Mouse (Mus musculus): ENCODE measurements around the gene Prtn3.

Gene Prtn3

DNA sequence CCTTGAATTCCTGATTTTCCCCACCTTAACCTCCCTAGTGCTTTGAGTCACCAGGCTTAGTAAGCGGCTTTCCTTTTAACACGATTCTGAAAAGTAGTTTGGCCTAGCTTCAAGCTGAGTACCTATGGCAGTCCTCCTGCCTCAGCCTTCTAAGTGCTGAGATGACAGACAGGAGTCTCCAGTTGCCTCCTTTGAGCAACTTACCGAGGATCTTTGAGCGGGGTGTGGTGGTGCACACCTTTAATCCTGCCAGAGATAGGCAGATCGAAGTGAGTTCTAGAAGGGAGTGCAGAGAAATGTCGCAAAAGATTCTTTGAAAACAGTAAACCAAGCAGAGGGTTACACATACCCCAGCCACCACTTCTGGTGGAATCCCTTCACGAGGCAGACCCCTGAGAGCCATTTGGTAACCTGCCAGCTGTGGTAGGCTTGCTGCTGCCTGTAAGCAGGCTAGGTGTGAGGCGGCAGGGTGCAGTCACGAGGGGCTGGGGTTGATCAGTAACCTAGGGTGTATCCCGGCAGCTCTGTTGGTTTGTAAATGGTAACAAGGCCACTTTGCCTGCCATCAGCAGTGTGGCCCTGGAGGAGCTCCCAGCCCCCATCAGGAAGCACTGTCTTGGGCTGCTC lies 18.6 kb upstream of the Prtn3 start:
- DNase-seq (ENCODE audit: low spot score) = peak; percentile 64

- no peak for DNase-seq (ENCODE audit: low spot score)
Observed at GRCm38 (mm10) chr10:79856280-79856679, 18.0 kb upstream of the Prtn3 start.

DNA sequence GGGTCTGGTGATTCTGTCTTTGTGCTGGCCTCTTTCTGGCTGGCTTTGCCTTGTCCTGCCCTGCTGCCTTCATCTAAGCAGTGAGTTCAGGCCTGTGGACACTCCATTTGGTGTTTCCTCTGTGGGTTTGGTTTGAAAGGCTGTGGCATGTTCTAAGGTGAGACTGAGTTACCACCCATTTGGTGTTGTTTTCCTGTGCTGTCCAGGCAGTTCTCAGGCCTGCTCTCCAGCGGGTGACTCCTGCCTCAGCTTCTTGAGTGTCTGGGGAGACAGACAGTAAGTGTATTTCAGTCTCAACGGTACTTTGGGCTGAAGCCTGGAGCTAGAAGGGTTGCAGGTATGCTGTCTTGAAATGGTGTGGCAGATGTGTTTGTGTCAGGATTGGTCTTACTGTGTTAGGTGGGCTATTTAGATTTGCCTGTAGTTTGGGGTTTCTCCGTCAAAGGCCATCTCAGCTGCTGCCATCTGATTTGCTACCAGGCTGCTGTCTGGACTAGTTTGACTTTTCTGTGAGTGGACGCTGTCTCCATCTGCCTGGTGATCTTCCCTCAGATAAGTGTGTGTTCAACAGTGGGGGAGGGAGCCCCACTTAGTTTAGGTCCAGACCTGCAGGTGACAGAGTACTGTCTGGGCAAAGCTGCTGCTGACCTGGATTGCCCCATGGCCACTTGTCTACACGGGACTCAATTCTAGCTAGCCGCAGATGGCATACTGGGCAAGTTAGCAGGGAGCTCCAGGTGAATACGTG lies 17.4 kb upstream of the Prtn3 start:
- peak; percentile 54 for DNase-seq (ENCODE audit: low spot score)

DNA sequence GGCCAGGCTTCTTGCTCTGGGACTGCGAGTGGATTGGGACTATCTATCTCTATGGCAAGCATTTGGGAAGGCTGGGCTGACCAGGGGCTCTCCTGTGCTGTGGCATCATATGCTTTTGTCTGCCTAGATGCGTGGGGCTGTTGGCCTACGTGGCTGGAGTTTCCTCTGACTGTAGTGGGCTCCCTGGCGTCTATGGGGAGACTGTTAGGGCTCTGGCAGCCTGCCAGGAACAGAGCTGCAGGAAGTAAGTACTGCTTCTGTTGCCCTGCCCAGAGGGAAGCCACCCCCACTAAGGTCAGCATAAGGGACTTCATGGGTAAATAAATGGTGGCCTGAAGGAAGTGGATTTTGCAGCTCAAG lies 16.8 kb upstream of the Prtn3 start:
- peak; percentile 70 for DNase-seq (ENCODE audit: low spot score)

DNA sequence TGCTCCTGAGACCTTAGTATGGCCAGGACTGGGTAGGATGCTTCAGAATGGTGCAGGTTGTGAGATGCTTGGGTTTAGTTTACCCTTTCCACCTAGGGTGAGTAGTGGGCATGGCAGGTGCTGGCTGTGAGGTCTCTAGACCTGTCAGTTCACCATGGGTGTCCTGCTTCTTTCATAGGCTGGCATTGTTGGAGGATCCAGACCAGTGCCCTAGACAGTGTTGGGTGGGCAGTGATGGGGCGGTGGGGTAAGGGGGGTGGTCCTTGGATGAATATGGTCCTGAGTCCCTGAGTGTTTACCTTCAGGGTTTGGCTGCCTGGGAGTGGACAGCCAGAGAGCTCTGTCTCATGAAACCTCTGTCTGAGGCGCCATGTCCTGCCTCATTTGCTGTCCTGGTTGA lies 16.4 kb upstream of the Prtn3 start:
- no peak for DNase-seq (ENCODE audit: low spot score)

GRCm38 (mm10) chr10:79858416-79859074 lies 15.7 kb upstream of the Prtn3 start:
- peak; percentile 89 for DNase-seq (ENCODE audit: low spot score)

DNA sequence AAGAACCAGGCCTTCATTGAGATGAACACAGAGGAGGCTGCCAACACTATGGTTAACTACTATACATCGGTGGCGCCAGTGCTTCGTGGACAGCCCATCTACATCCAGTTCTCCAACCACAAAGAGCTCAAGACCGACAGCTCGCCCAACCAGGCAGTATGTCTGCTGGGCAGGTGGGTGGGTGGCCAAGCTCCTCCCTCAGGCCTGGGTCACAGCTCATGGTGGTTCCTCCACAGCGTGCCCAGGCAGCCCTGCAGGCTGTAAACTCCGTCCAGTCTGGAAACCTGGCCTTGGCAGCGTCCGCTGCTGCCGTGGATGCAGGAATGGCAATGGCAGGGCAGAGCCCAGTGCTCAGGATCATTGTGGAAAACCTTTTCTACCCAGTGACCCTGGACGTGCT lies 15.2 kb upstream of the Prtn3 start:
- peak; percentile 63 for DNase-seq (ENCODE audit: low spot score)

GRCm38 (mm10) chr10:79860079-79860911 lies 14.0 kb upstream of the Prtn3 start:
- DNase-seq (ENCODE audit: low spot score) = peak; percentile 57

GRCm38 (mm10) chr10:79861230-79862048 lies 12.8 kb upstream of the Prtn3 start:
- peak; percentile 66 for DNase-seq (ENCODE audit: low spot score)

DNA sequence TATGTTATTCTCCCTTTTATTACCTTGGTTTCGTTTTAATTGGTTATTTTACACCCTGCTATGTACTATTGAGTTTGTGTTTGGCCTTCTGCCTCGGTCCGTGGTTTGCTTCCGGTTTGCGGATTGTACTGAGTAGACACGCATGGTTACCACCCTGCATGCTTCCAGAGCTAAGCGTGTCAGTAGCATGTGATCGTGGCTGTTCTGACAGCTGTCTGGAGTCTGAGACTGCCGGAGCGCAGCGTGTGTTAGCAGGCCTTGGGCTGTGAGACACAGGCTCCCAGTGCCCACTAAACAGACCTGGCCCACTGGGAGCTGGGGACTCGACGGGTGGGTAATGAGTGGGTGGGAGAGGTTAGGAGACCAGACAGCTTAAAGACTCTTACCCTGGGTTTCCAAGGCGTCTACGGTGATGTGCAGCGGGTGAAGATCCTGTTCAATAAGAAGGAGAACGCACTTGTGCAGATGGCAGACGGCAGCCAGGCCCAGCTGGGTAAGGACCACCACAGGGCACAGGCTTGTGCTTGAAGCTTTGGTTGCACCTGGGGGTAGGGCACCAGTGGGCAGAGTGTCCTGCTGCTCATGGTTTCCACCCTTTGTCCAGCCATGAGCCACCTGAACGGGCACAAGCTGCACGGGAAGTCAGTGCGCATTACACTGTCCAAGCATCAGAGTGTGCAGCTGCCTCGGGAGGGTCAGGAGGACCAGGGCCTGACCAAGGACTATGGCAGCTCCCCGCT lies 12.1 kb upstream of the Prtn3 start:
- DNase-seq (ENCODE audit: low spot score) = peak; percentile 53

- DNase-seq (ENCODE audit: low spot score) = peak; percentile 49
Observed at GRCm38 (mm10) chr10:79862925-79863324, 11.4 kb upstream of the Prtn3 start.

- DNase-seq (ENCODE audit: low spot score) = no peak
Observed at GRCm38 (mm10) chr10:79864351-79865188, 9.7 kb upstream of the Prtn3 start.

GRCm38 (mm10) chr10:79865189-79865601 lies 9.1 kb upstream of the Prtn3 start:
- no peak for DNase-seq (ENCODE audit: low spot score)

DNA sequence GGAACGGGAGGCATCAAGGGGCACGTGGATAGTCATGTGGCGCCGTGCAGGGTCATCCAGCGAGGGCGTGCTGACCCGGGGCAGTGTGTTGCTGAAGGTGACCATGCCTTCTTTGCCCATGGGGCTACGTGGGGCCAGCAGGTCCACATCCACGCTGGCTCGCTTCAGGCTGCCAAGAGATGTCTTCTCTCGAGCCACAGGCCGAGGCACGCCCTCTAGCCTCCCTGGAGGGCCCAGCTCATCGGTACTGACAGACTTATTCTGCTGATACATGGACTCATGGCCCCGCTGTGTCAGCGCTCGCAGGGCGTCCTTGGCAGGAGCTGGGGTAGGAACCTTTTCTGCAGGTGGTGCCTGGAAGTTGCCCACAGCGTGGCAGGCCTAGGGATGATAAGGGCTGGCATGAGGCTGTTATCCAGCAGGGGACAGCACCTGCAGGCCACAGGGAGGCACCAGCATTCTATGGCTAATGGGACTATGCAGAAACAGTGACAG lies 8.4 kb upstream of the Prtn3 start:
- DNase-seq (ENCODE audit: low spot score) = peak; percentile 68

GRCm38 (mm10) chr10:79866601-79867000 lies 7.7 kb upstream of the Prtn3 start:
- no peak for DNase-seq (ENCODE audit: low spot score)

GRCm38 (mm10) chr10:79871845-79872244 lies 2.4 kb upstream of the Prtn3 start:
- no peak for DNase-seq (ENCODE audit: low spot score)

DNA sequence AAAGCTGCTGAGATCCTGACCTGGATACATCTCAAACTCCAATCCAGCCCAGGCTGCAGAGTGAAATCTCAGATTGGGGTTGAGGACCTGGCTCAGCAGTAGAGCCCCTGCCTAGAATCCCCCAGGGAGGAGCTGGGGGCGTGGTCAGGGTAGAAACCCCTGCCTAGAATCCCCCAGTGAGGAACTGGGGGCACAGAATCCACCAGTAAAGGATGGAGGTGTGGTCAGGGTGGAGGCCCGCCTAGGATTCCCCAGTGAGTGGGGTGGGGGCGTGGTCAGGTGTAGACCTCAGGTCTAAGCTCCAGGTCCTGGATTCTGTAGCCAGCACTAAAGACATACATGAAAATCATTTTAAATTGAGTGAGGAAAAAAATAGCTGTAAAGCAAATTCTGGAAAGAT lies 1.4 kb upstream of the Prtn3 start:
- DNase-seq (ENCODE audit: low spot score) = no peak

- peak; percentile 42 for DNase-seq (ENCODE audit: low spot score)
Observed at GRCm38 (mm10) chr10:79873313-79873712, 963 bp upstream of the Prtn3 start.

GRCm38 (mm10) chr10:79873715-79874289 lies 474 bp upstream of the Prtn3 start:
- peak; percentile 37 for DNase-seq (ENCODE audit: low spot score)
